Mouse (Mus musculus) midbrain, embryonic 15.5 days (tissue): ENCODE measurements around the gene Flvcr2. TPM values are rescaled to one million over a fixed set of nuclear protein-coding genes. Genes with fewer than 3 reads are reported as not detected.

ENCODE experiments used
- ATAC-seq: fragments of 200-750 bp; cut with Nextera tagmentation; replicated peaks from 2 replicates; pipeline ENCODE4 v1.8.0; 2017; ENCODE audit warnings: moderate TSS enrichment
- H3K27ac ChIP-seq: fragments of 300-500 bp; sonication (generic); 2 replicates; pipeline ENCODE4 v1.5.1; 2015; ENCODE audit warnings: mild to moderate bottlenecking, inconsistent platforms
- H3K27me3 ChIP-seq: fragments of 300-500 bp; sonication (generic); replicated peaks from 2 replicates; pipeline ENCODE4 v1.6.1; 2015; ENCODE audit warnings: inconsistent platforms
- H3K36me3 ChIP-seq: fragments of 300-500 bp; sonication (generic); replicated peaks from 2 replicates; pipeline ENCODE4 v1.6.1; 2015; ENCODE audit warnings: inconsistent platforms
- H3K4me1 ChIP-seq: fragments of 300-500 bp; sonication (generic); 2 replicates; pipeline ENCODE4 v1.6.1; 2015; ENCODE audit warnings: inconsistent platforms
- H3K4me2 ChIP-seq: fragments of 300-500 bp; sonication (generic); 2 replicates; pipeline ENCODE4 v1.6.1; 2015; ENCODE audit warnings: inconsistent platforms, mild to moderate bottlenecking, moderate library complexity
- H3K4me3 ChIP-seq: fragments of 300-500 bp; sonication (generic); 2 replicates; pipeline ENCODE4 v1.5.1; 2015; ENCODE audit warnings: mild to moderate bottlenecking, inconsistent platforms
- H3K9ac ChIP-seq: fragments of 300-500 bp; sonication (generic); 2 replicates; pipeline ENCODE4 v1.6.1; 2015; ENCODE audit warnings: mild to moderate bottlenecking, inconsistent platforms
- H3K9me3 ChIP-seq: fragments of 300-500 bp; sonication (generic); 2 replicates; pipeline ENCODE4 v1.6.1; 2016; ENCODE audit warnings: inconsistent platforms
- WGBS: fragments of 180-500 bp; shearing (Covaris S2); methylation state at CpG from one replicate; pipeline ENCODE4 v1.1.7; 2015; ENCODE audit warnings: mixed read lengths; 5-methylcytosine and 5-hydroxymethylcytosine counted together
- polyA plus RNA-seq: library from polyadenylated mRNA; unstranded; fragments of >200 nt; fragmentation: Nextera tagmentation; extraction: Ambion mirVana; gene quantifications from 2 replicates; pipeline ENCODE4 v1.2.1, GENCODE M21; 2015

The Flvcr2 gene
- polyA plus RNA-seq, 1 experiment from 2014 or later: 5.7 TPM

- 89% methylated on average over 2 of the region's 2 CpGs for WGBS
- Histone ChIP-seq H3K9me3 (no peaks in the 10 kb centered on the region), H3K27ac (no peak overlapping the region), H3K36me3 (peaks cover 18% of the 10 kb centered on the region), H3K4me2 (no peak overlapping the region), H3K27me3 (no peaks in the 10 kb centered on the region), H3K4me1 (no peaks in the 10 kb centered on the region), H3K4me3 (no peak overlapping the region), H3K9ac (no peak overlapping the region)
- no peak; the same call in 1 of the 2 replicates for ATAC-seq
These were observed 67.3 kb downstream of the Flvcr2 start for GRCm38 (mm10) chr12:85813599-85813998.

GRCm38 (mm10) chr12:85822051-85822450 is 75.7 kb downstream of the Flvcr2 start:
- H3K4me1 ChIP-seq: peaks cover 30% of the 10 kb centered on the region
- ATAC-seq: no peak
- H3K9me3 ChIP-seq: no peaks in the 10 kb centered on the region
- no peak overlapping the region for H3K27ac ChIP-seq
- no peak overlapping the region for H3K4me2 ChIP-seq
- H3K4me3 ChIP-seq: no peak overlapping the region
- peaks cover 15% of the 10 kb centered on the region; the same call in 1 of the 2 replicates for H3K36me3 ChIP-seq
- 82% methylated on average over 9 of the region's 9 CpGs for WGBS
- no peak overlapping the region for H3K9ac ChIP-seq
- H3K27me3 ChIP-seq: no peaks in the 10 kb centered on the region

- Histone ChIP-seq H3K4me2 (peak within 1 kb of the TSS; percentile 80), H3K4me1 (peaks cover 30% of the 10 kb centered on the region), H3K36me3 (peaks cover 8% of the 10 kb centered on the region; the same call in 1 of the 2 replicates), H3K27ac (peak within 1 kb of the TSS; percentile 94), H3K4me3 (peak within 1 kb of the TSS; percentile 74), H3K9me3 (no peaks in the 10 kb centered on the region), H3K27me3 (no peaks in the 10 kb centered on the region), H3K9ac (peak within 1 kb of the TSS; percentile 65)
- ATAC-seq: peak; percentile 99
- WGBS: under 1% methylated on average over 67 of the region's 67 CpGs
These were observed 78.3 kb downstream of the Flvcr2 start, which contains the start of the genes Erg28 and Ttll5 for GRCm38 (mm10) chr12:85824438-85825264. Gene Erg28, minus strand, starts transcription at chr12:85824550. Gene Ttll5, plus strand, starts transcription at chr12:85824659.

- H3K4me2 ChIP-seq: peak overlapping the region; percentile 52
- WGBS: 10% methylated on average over 8 of the region's 8 CpGs
- peaks cover 30% of the 10 kb centered on the region for H3K4me1 ChIP-seq
- H3K4me3 ChIP-seq: peak overlapping the region; percentile 74
- no peak for ATAC-seq
- H3K9ac ChIP-seq: peak overlapping the region; percentile 65
- H3K27me3 ChIP-seq: no peaks in the 10 kb centered on the region
- H3K27ac ChIP-seq: peak overlapping the region; percentile 94
- H3K9me3 ChIP-seq: no peaks in the 10 kb centered on the region
- H3K36me3 ChIP-seq: peaks cover 8% of the 10 kb centered on the region; the same call in 1 of the 2 replicates
These were observed 79.0 kb downstream of the Flvcr2 start for GRCm38 (mm10) chr12:85825361-85825760.

GRCm38 (mm10) chr12:85825822-85826221 is 79.5 kb downstream of the Flvcr2 start:
- Histone ChIP-seq H3K9me3 (no peaks in the 10 kb centered on the region), H3K27ac (no peak overlapping the region), H3K4me3 (no peak overlapping the region), H3K27me3 (no peaks in the 10 kb centered on the region), H3K4me1 (peaks cover 30% of the 10 kb centered on the region), H3K36me3 (peaks cover 8% of the 10 kb centered on the region; the same call in 1 of the 2 replicates), H3K9ac (no peak overlapping the region), H3K4me2 (peak overlapping the region; percentile 52; the same call in 1 of the 2 replicates)
- 87% methylated on average over 2 of the region's 2 CpGs for WGBS
- ATAC-seq: no peak

GRCm38 (mm10) chr12:85828856-85829255 is 82.5 kb downstream of the Flvcr2 start:
- H3K4me1 ChIP-seq: peaks cover 11% of the 10 kb centered on the region
- WGBS: 99% methylated on average over 3 of the region's 3 CpGs
- ATAC-seq: no peak
- no peak overlapping the region for H3K4me2 ChIP-seq
- no peaks in the 10 kb centered on the region for H3K27me3 ChIP-seq
- 0 out of 2 replicates have a peak, but pooled peaks cover 6% of the 10 kb centered on the region for H3K36me3 ChIP-seq
- H3K4me3 ChIP-seq: no peak overlapping the region
- H3K27ac ChIP-seq: no peak overlapping the region
- no peaks in the 10 kb centered on the region for H3K9me3 ChIP-seq
- no peak overlapping the region for H3K9ac ChIP-seq

- Histone ChIP-seq H3K4me2 (no peak overlapping the region), H3K4me3 (no peak overlapping the region), H3K4me1 (peaks cover 8% of the 10 kb centered on the region; the same call in 1 of the 2 replicates), H3K27ac (no peak overlapping the region), H3K36me3 (0 out of 2 replicates have a peak, but pooled peaks cover 6% of the 10 kb centered on the region), H3K9ac (no peak overlapping the region), H3K27me3 (no peaks in the 10 kb centered on the region), H3K9me3 (no peaks in the 10 kb centered on the region)
- no peak for ATAC-seq
- WGBS: 92% methylated on average over 3 of the region's 3 CpGs
These were observed 83.5 kb downstream of the Flvcr2 start for GRCm38 (mm10) chr12:85829866-85830265.

- Histone ChIP-seq H3K27me3 (no peaks in the 10 kb centered on the region), H3K9ac (no peak overlapping the region), H3K4me3 (no peak overlapping the region), H3K9me3 (no peaks in the 10 kb centered on the region), H3K4me2 (no peak overlapping the region), H3K27ac (no peak overlapping the region), H3K4me1 (peaks cover 4% of the 10 kb centered on the region; the same call in 1 of the 2 replicates), H3K36me3 (0 out of 2 replicates have a peak, but pooled peaks cover 6% of the 10 kb centered on the region)
- 85% methylated on average over 3 of the region's 3 CpGs for WGBS
- no peak for ATAC-seq
These were observed 84.4 kb downstream of the Flvcr2 start for GRCm38 (mm10) chr12:85830691-85831090.

- Histone ChIP-seq H3K9me3 (no peaks in the 10 kb centered on the region), H3K9ac (no peak overlapping the region), H3K4me3 (no peak overlapping the region), H3K36me3 (0 out of 2 replicates have a peak, but pooled peaks cover 3% of the 10 kb centered on the region), H3K27me3 (no peaks in the 10 kb centered on the region), H3K27ac (no peak overlapping the region), H3K4me1 (no peaks in the 10 kb centered on the region), H3K4me2 (no peak overlapping the region)
- WGBS: 85% methylated on average over 2 of the region's 2 CpGs
- ATAC-seq: no peak
These were observed 88.2 kb downstream of the Flvcr2 start for GRCm38 (mm10) chr12:85834543-85834942.

GRCm38 (mm10) chr12:85837765-85838164 is 91.4 kb downstream of the Flvcr2 start:
- no peak overlapping the region for H3K9ac ChIP-seq
- H3K4me3 ChIP-seq: no peak overlapping the region
- 93% methylated on average over 2 of the region's 2 CpGs for WGBS
- no peaks in the 10 kb centered on the region for H3K27me3 ChIP-seq
- H3K27ac ChIP-seq: no peak overlapping the region
- no peaks in the 10 kb centered on the region for H3K9me3 ChIP-seq
- no peak overlapping the region for H3K4me2 ChIP-seq
- ATAC-seq: no peak
- H3K4me1 ChIP-seq: no peaks in the 10 kb centered on the region
- H3K36me3 ChIP-seq: no peaks in the 10 kb centered on the region

GRCm38 (mm10) chr12:85839371-85840000 is 93.1 kb downstream of the Flvcr2 start:
- WGBS: 93% methylated on average over 12 of the region's 12 CpGs

More at GRCm38 (mm10) chr12:85839371-85840000, 93.1 kb downstream of the Flvcr2 start:
- ATAC-seq: no peak
- no peaks in the 10 kb centered on the region for H3K4me1 ChIP-seq
- H3K9ac ChIP-seq: no peak overlapping the region
- no peaks in the 10 kb centered on the region for H3K9me3 ChIP-seq
- H3K27ac ChIP-seq: no peak overlapping the region
- no peaks in the 10 kb centered on the region for H3K27me3 ChIP-seq
- no peak overlapping the region for H3K4me2 ChIP-seq
- 0 out of 2 replicates have a peak, but pooled peaks cover 5% of the 10 kb centered on the region for H3K36me3 ChIP-seq
- no peak overlapping the region for H3K4me3 ChIP-seq
